Mouse (Mus musculus): ENCODE measurements at regions not wholly inside any gene's neighbourhood (a gene's known extent, or its start where the extent isn't known, plus 50 kb on each side); places are given as distances from the start of the nearest gene placed in this dataset.
A peak's percentile ranks its signal among the peaks of the same experiment; 100 is the strongest.
"Not testable (repeated sequence)": the region's sequence is repeated elsewhere in the genome, so short reads cannot be mapped to it uniquely, and the experiment has no call there.

DNA sequence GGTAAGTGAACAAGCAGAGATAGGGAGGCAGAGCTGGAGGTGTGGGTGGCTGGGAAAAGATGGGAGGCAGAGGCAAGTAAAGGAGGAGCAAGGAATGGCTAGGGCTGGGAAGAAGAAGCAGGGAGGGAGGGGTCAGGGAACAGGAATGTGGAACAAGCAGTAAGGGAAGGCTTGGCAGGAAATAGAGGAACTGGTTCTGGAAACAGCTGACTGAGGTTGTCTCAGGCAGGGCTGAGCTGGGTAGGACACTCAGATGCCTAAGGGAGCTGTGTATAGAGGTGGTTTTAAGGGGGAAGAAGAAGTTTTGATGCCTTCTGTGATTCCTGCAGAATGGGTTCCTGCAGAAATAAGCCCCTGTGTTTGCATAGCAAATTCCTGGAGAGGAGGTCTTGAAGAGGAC is 92.7 kb downstream of the Nucb2 start:
- ATAC-seq (replicated peaks; ENCODE audit: poor library complexity, severe bottlenecking), result peak; percentile 84

DNA sequence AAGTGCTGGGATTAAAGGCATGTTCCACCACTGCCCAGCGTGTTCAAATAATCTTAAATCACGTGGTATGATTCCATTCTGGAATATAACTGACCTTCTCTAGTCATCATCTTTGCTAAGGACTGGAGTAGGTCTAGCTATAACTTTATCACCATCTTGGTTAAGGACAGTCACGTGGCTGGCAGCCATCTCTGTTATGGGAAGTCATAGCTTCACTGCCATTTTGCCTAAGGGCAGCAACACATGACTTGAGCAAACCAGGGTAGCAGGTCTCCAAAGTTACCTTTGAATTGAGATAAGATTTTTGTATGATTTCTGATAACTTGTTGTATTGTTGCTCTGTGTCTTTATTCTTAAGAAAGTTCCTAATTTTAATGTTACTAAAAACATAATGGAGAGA is 96.2 kb downstream of the Nucb2 start:
- no peak for ATAC-seq (replicated peaks; ENCODE audit: poor library complexity, severe bottlenecking)

- ATAC-seq (replicated peaks; ENCODE audit: poor library complexity, severe bottlenecking), result peak; percentile 78
Observed at GRCm38 (mm10) chr7:116603167-116603839, 99.1 kb downstream of the Nucb2 start.

DNA sequence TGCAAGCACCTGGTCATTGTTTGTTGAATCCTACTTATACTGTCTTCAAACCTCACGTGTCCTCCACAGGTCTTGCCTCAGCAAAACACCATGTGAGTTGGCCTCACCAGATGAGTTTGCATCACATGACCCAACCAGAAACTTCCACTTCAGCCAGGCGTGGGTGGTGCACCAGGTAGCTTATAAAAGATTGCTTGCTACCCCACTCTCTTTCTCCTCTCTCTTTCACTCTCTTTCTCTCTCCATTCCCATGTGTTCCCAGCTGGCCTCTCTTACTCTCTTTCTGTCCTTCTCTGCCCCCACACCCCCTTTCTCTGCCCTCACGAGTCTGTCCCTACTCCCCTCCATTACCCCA is 99.6 kb downstream of the Nucb2 start:
- no peak for ATAC-seq (replicated peaks; ENCODE audit: poor library complexity, severe bottlenecking)

GRCm38 (mm10) chr7:116606255-116606654 is 102.1 kb downstream of the Nucb2 start:
- no peak for ATAC-seq (replicated peaks; ENCODE audit: poor library complexity, severe bottlenecking)

GRCm38 (mm10) chr7:116606751-116607483 is 102.7 kb downstream of the Nucb2 start:
- peak; percentile 63 for ATAC-seq (replicated peaks; ENCODE audit: poor library complexity, severe bottlenecking)

GRCm38 (mm10) chr7:116607628-116608225 is 103.6 kb downstream of the Nucb2 start:
- no peak for ATAC-seq (replicated peaks; ENCODE audit: poor library complexity, severe bottlenecking)

DNA sequence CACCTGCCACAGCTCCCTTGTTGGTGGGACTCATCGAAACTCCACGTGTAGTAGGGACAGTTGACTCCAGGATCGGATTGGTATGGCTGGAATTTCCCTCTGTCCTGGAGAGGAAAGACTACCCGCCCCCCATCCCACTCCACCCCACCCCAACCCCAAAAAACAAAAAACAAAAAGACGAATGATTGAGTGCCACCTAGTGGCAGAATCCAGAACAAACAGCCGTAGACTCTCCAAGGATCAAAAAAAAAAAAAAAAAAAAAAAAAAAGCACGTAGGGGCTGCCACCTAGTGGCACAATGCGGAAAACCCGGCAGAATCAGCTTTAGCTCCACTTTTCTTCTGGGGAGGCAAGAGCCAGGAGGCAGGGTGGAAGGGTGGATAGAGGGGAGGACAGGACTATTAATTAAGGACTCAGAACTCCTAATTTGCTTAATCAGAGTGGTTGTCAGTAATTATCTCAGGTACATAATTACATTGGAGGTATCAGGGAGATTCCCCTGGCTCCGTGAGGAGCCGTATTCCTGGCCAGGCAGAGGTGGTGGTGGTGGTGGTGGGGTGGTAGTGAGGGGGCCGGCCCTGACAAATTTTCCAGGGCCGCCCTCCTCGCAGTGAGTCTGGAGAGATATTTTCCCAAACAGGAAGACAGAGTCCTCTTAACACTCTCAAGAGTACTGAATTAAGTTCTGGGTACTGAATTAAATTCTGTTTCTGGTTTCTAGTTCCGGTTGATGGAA is 104.3 kb downstream of the Nucb2 start:
- peak; percentile 69 for ATAC-seq (replicated peaks; ENCODE audit: poor library complexity, severe bottlenecking)

- ATAC-seq (replicated peaks; ENCODE audit: poor library complexity, severe bottlenecking), result no peak
Observed at GRCm38 (mm10) chr7:116609406-116609805, 105.2 kb downstream of the Nucb2 start.

GRCm38 (mm10) chr7:116609906-116610305 is 105.7 kb downstream of the Nucb2 start:
- no peak for ATAC-seq (replicated peaks; ENCODE audit: poor library complexity, severe bottlenecking)

DNA sequence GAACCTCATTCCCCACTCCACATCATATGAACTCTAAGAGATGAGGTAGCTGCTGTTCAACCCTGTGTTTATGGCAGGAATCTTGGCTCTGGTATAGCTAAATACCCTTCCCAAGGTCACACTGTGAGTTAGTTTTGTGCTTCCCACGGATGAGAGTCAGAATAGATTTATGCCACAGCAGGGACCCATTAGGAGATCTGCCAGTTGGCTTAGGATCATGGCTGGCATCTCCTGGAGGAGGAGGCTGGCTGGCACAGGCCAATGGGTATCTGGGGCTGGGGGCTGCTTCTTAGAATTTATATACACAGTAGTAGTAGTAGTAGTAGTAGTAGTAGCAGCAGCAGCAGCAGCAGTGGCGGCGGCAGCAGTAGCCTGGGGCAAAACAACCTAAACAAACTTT is 111.8 kb downstream of the Nucb2 start:
- no peak for ATAC-seq (replicated peaks; ENCODE audit: poor library complexity, severe bottlenecking)

DNA sequence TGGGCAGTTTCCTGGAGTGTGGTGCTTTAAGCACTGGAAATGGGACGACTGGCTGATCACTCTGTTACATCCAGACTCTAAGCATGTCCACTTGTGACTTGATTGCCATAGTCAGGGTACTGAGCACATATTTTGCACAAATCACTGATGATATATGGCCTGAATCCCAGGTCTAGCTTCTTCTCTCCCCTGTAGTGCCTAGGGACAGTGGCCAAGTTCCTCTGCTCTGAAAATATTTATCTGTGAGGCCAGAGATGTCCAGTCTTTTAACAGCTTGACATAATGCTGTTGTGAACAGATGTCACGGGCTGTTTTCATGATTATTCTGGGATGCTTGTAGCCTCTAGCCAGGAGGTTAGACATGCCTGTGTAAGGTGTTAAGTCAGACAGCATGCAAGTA is 115.5 kb downstream of the Nucb2 start:
- no peak for ATAC-seq (replicated peaks; ENCODE audit: poor library complexity, severe bottlenecking)

DNA sequence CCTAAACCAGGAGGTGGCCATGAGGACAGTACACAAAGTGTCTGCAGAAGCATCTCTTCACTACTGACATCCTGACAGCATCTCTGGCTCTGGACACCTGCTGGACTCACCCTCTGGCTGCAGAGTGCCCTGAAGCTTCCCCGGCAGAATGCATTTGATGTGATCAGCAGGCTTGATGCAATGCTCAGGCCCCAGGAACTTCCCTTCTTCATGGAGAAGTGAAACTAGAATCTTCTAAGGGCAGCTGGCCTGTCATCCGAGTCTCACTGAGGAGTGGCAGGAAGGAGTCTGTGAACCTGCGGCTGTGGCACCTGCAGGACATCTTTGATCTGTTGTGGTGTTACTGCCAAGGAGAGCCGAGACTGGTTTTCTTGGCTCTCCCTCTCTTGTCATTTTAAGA is 116.2 kb downstream of the Nucb2 start:
- ATAC-seq (replicated peaks; ENCODE audit: poor library complexity, severe bottlenecking), result peak; percentile 99

GRCm38 (mm10) chr7:116633210-116633609 is 129.0 kb downstream of the Nucb2 start:
- ATAC-seq (replicated peaks; ENCODE audit: poor library complexity, severe bottlenecking), result no peak

- peak; percentile 58 for ATAC-seq (replicated peaks; ENCODE audit: poor library complexity, severe bottlenecking)
Observed at GRCm38 (mm10) chr7:116644902-116645650, 140.9 kb downstream of the Nucb2 start.

DNA sequence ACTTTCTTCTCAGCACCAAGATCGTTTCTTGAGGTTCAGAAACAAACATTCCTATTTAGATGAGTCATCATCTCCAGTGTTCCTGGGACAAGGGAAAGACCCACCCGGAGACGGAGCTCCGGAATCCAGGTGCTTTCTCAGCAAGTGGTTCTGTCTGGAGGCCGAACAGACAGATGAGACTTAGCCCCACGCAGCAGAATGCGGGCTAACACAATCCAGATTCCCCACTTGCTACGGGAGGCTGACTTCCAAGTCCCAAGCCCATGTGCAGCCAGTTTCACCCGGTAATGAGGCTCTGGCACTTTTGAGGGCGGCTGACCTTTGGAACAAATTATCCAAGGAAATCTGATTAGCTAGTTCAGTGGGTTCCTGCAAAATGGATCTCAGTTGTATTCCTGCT is 150.3 kb downstream of the Nucb2 start:
- no peak for ATAC-seq (replicated peaks; ENCODE audit: poor library complexity, severe bottlenecking)

GRCm38 (mm10) chr7:116657040-116657439 is 152.9 kb downstream of the Nucb2 start:
- not testable (repeated sequence) for ATAC-seq (replicated peaks; ENCODE audit: poor library complexity, severe bottlenecking)

DNA sequence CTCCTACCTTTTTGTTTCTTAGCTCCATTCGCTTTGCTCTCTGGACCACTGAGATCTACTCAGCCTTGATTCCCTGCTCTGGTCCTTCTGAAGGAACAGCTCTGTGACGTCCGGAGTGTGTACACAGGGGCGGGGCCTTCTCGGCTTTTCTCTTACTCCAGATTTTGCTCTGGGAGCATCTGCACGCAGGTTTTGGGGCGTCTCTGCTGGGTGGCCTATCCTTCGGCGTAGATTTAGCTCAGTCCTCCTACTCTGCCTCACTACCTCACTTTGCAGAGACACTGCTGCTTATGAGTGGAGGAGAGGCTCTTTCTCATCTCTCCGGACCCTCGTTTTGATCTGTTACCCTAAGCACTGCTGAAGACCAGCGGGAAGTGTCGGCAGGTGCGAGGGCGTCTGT is 161.4 kb downstream of the Nucb2 start:
- no peak for ATAC-seq (replicated peaks; ENCODE audit: poor library complexity, severe bottlenecking)

- no peak for ATAC-seq (replicated peaks; ENCODE audit: poor library complexity, severe bottlenecking)
Observed at GRCm38 (mm10) chr7:116674199-116675019, 170.2 kb downstream of the Nucb2 start.

DNA sequence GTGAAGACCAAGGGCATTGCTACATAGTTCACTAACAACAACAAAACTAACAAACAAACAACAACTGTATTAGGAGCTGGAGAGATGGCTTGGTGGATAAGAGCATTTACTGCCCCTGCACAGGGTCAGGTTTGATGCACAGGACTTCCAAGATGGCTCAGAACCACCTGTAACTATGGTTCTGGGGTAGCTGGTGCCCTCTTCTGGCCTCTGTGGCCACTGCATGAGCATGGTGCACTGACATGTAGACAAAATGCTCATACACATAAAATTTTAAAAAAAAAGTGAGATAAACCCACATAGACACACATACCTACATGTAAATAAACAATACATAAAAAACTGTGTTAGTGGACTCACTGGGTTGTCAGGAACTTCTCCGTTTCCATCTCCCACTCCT is 172.5 kb downstream of the Nucb2 start:
- ATAC-seq (replicated peaks; ENCODE audit: poor library complexity, severe bottlenecking), result no peak

Data from granulocyte monocyte progenitor cell, adult 5-6 weeks (primary cell).